Mouse (Mus musculus) liver, embryonic 11.5 days (tissue): ENCODE results near the gene Vmn2r52. TPM values are rescaled to one million over a fixed set of nuclear protein-coding genes. Genes with fewer than 3 reads are reported as not detected.
"Not testable (repeated sequence)": the region's sequence is repeated elsewhere in the genome, so short reads cannot be mapped to it uniquely, and the experiment has no call there.

Experiments
- ATAC-seq: fragments of 200-750 bp; cut with Nextera tagmentation; replicated peaks from 2 replicates; pipeline ENCODE4 v1.8.0; 2017; ENCODE audit warnings: moderate number of reproducible peaks, mild to moderate bottlenecking, moderate TSS enrichment, moderate library complexity; ENCODE audit not compliant: low FRiP score
- DNase-seq: peaks from one replicate; pipeline ENCODE4 v3.0.0-alpha.2; 2017; ENCODE audit warnings: low spot score
- H3K27ac ChIP-seq: fragments of 300-500 bp; sonication (generic); 2 replicates; pipeline ENCODE4 v1.5.1; 2014; ENCODE audit warnings: mild to moderate bottlenecking, low read depth, low read length, control low read depth
- H3K27me3 ChIP-seq: fragments of 300-500 bp; sonication (generic); replicated peaks from 2 replicates; pipeline ENCODE4 v1.6.1; 2014; ENCODE audit warnings: low read length, mixed read lengths; ENCODE audit not compliant: control insufficient read depth, insufficient read depth
- H3K36me3 ChIP-seq: fragments of 300-500 bp; sonication (generic); 2 replicates; pipeline ENCODE4 v1.6.1; 2014; ENCODE audit warnings: mild to moderate bottlenecking, low read length, moderate library complexity, mixed read lengths; ENCODE audit not compliant: control insufficient read depth, insufficient read depth
- H3K4me1 ChIP-seq: fragments of 300-500 bp; sonication (generic); replicated peaks from 2 replicates; pipeline ENCODE4 v1.6.1; 2014; ENCODE audit warnings: low read length, mixed read lengths; ENCODE audit not compliant: control insufficient read depth, insufficient read depth
- H3K4me2 ChIP-seq: fragments of 300-500 bp; sonication (generic); 2 replicates; pipeline ENCODE4 v1.6.1; 2014; ENCODE audit warnings: mild to moderate bottlenecking, control low read depth, moderate library complexity
- H3K4me3 ChIP-seq: fragments of 300-500 bp; sonication (generic); 2 replicates; pipeline ENCODE4 v1.5.1; 2014; ENCODE audit warnings: low read depth, low read length, control low read depth
- H3K9ac ChIP-seq: fragments of 300-500 bp; sonication (generic); 2 replicates; pipeline ENCODE4 v1.6.1; 2014; ENCODE audit warnings: low read depth, low read length, control low read depth
- H3K9me3 ChIP-seq: fragments of 300-500 bp; sonication (generic); 2 replicates; pipeline ENCODE4 v1.6.1; 2016; ENCODE audit warnings: low read length, inconsistent platforms, mixed read lengths; ENCODE audit not compliant: control insufficient read depth
- WGBS: fragments of 180-500 bp; shearing (Covaris S2); extraction: QIAGEN DNeasy Blood & Tissue Kit; methylation state at CpG from one replicate; pipeline ENCODE4 v1.1.7; 2014; 5-methylcytosine and 5-hydroxymethylcytosine counted together
- polyA plus RNA-seq: library from polyadenylated mRNA; unstranded; fragments of >200 nt; fragmentation: Nextera tagmentation; extraction: Ambion mirVana; gene quantifications from 2 replicates; pipeline ENCODE4 v1.2.1, GENCODE M21; 2014

Vmn2r52 gene
- not detected in 2 replicates for polyA plus RNA-seq

DNA sequence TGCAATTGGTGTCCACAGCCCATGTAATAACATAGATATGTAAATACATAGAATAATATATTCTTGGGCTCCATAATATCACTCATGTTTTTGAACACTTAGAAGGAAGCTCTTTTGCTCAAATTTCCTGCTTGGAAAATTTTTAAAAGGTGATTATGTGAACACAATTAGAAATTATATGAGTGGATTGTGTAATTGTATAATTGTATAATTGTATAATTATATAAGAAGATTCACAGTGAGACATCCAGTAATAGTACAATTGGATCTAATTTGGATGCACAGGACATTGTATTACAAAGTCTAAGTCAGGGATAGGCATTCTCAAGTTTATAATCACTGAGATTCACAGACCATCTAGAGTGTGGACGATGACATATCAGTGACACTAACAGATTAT lies at the start of gene Vmn2r52:
Gene Vmn2r52, minus strand, starts transcription at position 101 of the 400 bp plus-strand sequence.
- H3K9me3 ChIP-seq, result peaks cover 5% of the 10 kb centered on the region; the same call in 1 of the 2 replicates
- DNase-seq (no peak), ATAC-seq (no peak)
- no peak within 1 kb of the TSS for H3K27ac ChIP-seq
- H3K4me1 ChIP-seq, result no peaks in the 10 kb centered on the region
- no peak within 1 kb of the TSS for H3K9ac ChIP-seq
- H3K4me3 ChIP-seq, result no peak within 1 kb of the TSS
- no peaks in the 10 kb centered on the region for H3K27me3 ChIP-seq
- H3K4me2 ChIP-seq, result no peak within 1 kb of the TSS
- H3K36me3 ChIP-seq, result no peaks in the 10 kb centered on the region
- WGBS, result 88% methylated on average over 1 of the region's 1 CpGs

DNA sequence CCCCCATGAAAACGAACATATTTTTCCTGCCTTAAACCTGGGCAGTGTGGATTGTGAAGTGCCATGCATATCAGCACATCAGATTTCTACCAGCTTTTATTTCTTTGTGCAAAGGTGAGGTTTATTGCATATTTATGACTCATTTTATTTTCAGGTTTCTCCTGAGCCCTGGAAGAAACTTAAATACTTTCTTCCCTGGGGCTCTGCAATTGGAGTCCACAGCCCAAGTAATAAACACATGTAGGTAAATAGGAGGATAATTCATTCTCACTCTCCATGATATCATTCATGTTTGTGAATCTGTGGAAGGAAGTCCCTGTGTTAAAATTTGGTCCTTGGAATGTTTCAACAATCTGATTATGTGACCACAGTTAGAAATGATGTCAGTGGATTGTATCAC lies 70.7 kb downstream of the Vmn2r52 start, which contains the start of gene Vmn2r51:
Gene Vmn2r51, minus strand, starts transcription at position 101 of the 400 bp plus-strand sequence.
- ATAC-seq, H3K27ac ChIP-seq, H3K27me3 ChIP-seq, H3K9me3 ChIP-seq, H3K4me1 ChIP-seq, DNase-seq, H3K4me2 ChIP-seq, H3K36me3 ChIP-seq, H3K4me3 ChIP-seq, H3K9ac ChIP-seq: not testable (repeated sequence)
- 41% methylated on average over 1 of the region's 1 CpGs for WGBS

Other genes with a start within 250 kb of the Vmn2r52 start
- not detected in 2 replicates for gene Vmn2r48, start 223.0 kb downstream of the Vmn2r52 start, polyA plus RNA-seq
- not detected in 2 replicates for gene Vmn2r49, start 184.3 kb downstream of the Vmn2r52 start, polyA plus RNA-seq
- not detected in 2 replicates for gene Vmn2r50, start 123.3 kb downstream of the Vmn2r52 start, polyA plus RNA-seq
- not detected in 2 replicates for gene Vmn2r51, start 70.8 kb downstream of the Vmn2r52 start, polyA plus RNA-seq
- gene Vmn1r66, start 101.4 kb upstream of the Vmn2r52 start, polyA plus RNA-seq, result not detected in 2 replicates